Mouse (Mus musculus): ENCODE results near the gene Snupn.
"Not testable (repeated sequence)": the region's sequence is repeated elsewhere in the genome, so short reads cannot be mapped to it uniquely, and the experiment has no call there.

The Snupn gene

GRCm38 (mm10) chr9:56950414-56951400 is at the start of gene Snupn:
Gene Snupn (plus strand): TSS chr9:56950878.
- DNase-seq: peak; percentile 99

GRCm38 (mm10) chr9:56901187-56901586 is 49.5 kb upstream of the Snupn start:
- peak; percentile 60 for DNase-seq

GRCm38 (mm10) chr9:56903662-56904061 is 47.0 kb upstream of the Snupn start:
- DNase-seq: no peak

- no peak for DNase-seq
Measured at GRCm38 (mm10) chr9:56907549-56907948, 43.1 kb upstream of the Snupn start.

GRCm38 (mm10) chr9:56909991-56910390 is 40.7 kb upstream of the Snupn start:
- DNase-seq: not testable (repeated sequence)

- no peak for DNase-seq
Measured at GRCm38 (mm10) chr9:56911017-56911416, 39.7 kb upstream of the Snupn start.

- DNase-seq: no peak
Measured at GRCm38 (mm10) chr9:56913991-56914390, 36.7 kb upstream of the Snupn start.

GRCm38 (mm10) chr9:56915116-56915515 is 35.6 kb upstream of the Snupn start:
- peak; percentile 43 for DNase-seq

- DNase-seq: peak; percentile 64
Measured at GRCm38 (mm10) chr9:56915695-56916410, 34.8 kb upstream of the Snupn start.

- no peak for DNase-seq
Measured at GRCm38 (mm10) chr9:56917131-56917530, 33.5 kb upstream of the Snupn start.

GRCm38 (mm10) chr9:56918466-56918865 is 32.2 kb upstream of the Snupn start:
- DNase-seq: no peak

- no peak for DNase-seq
Measured at GRCm38 (mm10) chr9:56922746-56923145, 27.9 kb upstream of the Snupn start.

GRCm38 (mm10) chr9:56923841-56924650 is 26.6 kb upstream of the Snupn start:
- DNase-seq: peak; percentile 42

- DNase-seq: peak; percentile 92
Measured at GRCm38 (mm10) chr9:56924651-56925027, 26.0 kb upstream of the Snupn start.

GRCm38 (mm10) chr9:56925291-56926024 is 25.2 kb upstream of the Snupn start:
- DNase-seq: no peak

- no peak for DNase-seq
Measured at GRCm38 (mm10) chr9:56926025-56926360, 24.7 kb upstream of the Snupn start.

- no peak for DNase-seq
Measured at GRCm38 (mm10) chr9:56926387-56926786, 24.3 kb upstream of the Snupn start.

GRCm38 (mm10) chr9:56927191-56928012 is 23.3 kb upstream of the Snupn start:
- DNase-seq: peak; percentile 76

GRCm38 (mm10) chr9:56928041-56928811 is 22.5 kb upstream of the Snupn start, which contains the start of gene Snx33:
Gene Snx33 (minus strand): TSS chr9:56928371.
- peak; percentile 96 for DNase-seq

GRCm38 (mm10) chr9:56929496-56929895 is 21.2 kb upstream of the Snupn start:
- no peak for DNase-seq

Data from lung, postnatal 36 days (tissue).